Mouse (Mus musculus): ENCODE data around the gene Isg20. TPM values are rescaled to one million over a fixed set of nuclear protein-coding genes. Genes with fewer than 3 reads are reported as not detected.

Gene Isg20
- polyA plus RNA-seq, 1 experiment from 2014 or later: 5.8 TPM

DNA sequence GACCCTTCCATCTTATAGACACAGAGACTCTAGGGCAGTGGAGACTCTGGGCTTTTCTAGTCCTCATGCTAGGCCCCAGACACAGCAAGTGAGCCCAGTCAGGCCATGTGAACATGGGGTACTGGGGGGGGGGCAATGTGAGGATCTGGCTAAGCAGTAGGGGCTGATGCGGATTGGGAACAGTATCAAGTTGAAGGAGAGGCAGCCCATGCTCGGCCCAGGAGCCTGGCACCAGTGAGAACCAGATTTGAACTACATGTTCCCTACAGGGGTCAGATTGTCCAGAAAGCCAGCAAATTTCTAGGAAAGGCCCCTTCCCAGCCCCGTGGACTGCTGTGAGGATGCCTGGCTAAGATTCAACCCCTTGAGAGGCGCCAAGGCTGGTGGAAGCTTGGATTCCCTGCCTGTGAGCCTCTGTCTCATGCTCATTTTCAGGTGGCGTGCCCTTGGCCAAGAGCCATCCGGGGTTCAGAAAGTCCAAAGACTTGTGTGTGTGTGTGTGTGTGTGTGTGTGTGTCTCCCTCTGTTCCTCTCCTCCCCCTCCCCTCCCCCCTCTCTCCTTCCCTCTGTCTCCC is 45.4 kb downstream of the Isg20 start:
- DNase-seq (ENCODE audit: low spot score): no peak
- Histone ChIP-seq H3K27ac (ENCODE audit: low read depth, low read length) (no peak overlapping the region), H3K36me3 (ENCODE audit: control insufficient read depth, insufficient read depth, low read length) (no peaks in the 10 kb centered on the region), H3K27me3 (replicated peaks; ENCODE audit: control insufficient read depth, insufficient read depth, low read length) (no peaks in the 10 kb centered on the region; the same call in 1 of the 2 replicates), H3K4me1 (replicated peaks; ENCODE audit: control insufficient read depth, insufficient read depth, low read length) (no peaks in the 10 kb centered on the region), H3K9me3 (ENCODE audit: control insufficient read depth, low read length) (no peaks in the 10 kb centered on the region), H3K4me3 (ENCODE audit: low read depth, low read length) (no peak overlapping the region), H3K4me2 (no peak overlapping the region), H3K9ac (ENCODE audit: low read depth, low read length) (no peak overlapping the region)
- 63% methylated on average over 6 of the region's 6 CpGs for WGBS
- ATAC-seq (replicated peaks; ENCODE audit: low FRiP score): no peak

DNA sequence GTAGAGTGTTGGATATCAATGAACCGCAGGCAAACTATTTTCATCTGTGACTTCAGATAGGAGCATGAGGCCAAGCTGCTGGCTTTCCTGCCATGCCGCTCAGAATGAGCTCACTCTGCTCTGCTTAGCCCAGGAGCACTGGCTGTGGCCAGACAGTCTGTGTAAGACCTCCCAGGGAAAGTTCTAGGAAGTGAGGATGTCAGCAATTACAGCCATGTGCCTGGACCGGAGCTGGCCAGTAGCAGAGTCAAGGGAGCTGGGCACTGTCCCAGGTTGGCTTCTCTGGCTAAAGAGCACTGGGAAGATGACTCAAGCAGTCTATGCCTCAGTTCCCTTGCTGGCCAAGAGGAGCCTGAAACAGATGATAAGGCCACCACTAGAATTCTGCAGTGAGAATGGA is 50.7 kb downstream of the Isg20 start:
- DNase-seq (ENCODE audit: low spot score) (no peak), ATAC-seq (replicated peaks; ENCODE audit: low FRiP score) (no peak)
- H3K4me2 ChIP-seq: no peak overlapping the region
- no peak overlapping the region for H3K9ac ChIP-seq (ENCODE audit: low read depth, low read length)
- no peaks in the 10 kb centered on the region for H3K27me3 ChIP-seq (replicated peaks; ENCODE audit: control insufficient read depth, insufficient read depth, low read length)
- H3K4me3 ChIP-seq (ENCODE audit: low read depth, low read length): no peak overlapping the region
- H3K4me1 ChIP-seq (replicated peaks; ENCODE audit: control insufficient read depth, insufficient read depth, low read length): no peaks in the 10 kb centered on the region
- no peaks in the 10 kb centered on the region for H3K36me3 ChIP-seq (ENCODE audit: control insufficient read depth, insufficient read depth, low read length)
- 72% methylated on average over 3 of the region's 3 CpGs for WGBS
- no peak overlapping the region for H3K27ac ChIP-seq (ENCODE audit: low read depth, low read length)
- no peaks in the 10 kb centered on the region for H3K9me3 ChIP-seq (ENCODE audit: control insufficient read depth, low read length)

Small RNA genes within 50 kb of the gene (microRNA-seq; reads per million reads assigned to microRNA genes)
- gene Mir7-2 (ENCODE audit: borderline number of aligned reads): 48.2 reads per million, percentile 41 among the genes with 10 or more reads in this experiment

Other genes with a start within 250 kb of the Isg20 start
- gene Ntrk3, start 175.4 kb upstream of the Isg20 start, polyA plus RNA-seq (2014; fragmentation: Nextera tagmentation; extraction: Ambion mirVana): 1.1 and 2.3 TPM in 2 replicates
- gene Mrps11, start 130.3 kb upstream of the Isg20 start, polyA plus RNA-seq (2014; fragmentation: Nextera tagmentation; extraction: Ambion mirVana): 89.2 and 92.4 TPM in 2 replicates
- gene Mrpl46, start 129.9 kb upstream of the Isg20 start, polyA plus RNA-seq (2014; fragmentation: Nextera tagmentation; extraction: Ambion mirVana): 91.9 and 95.8 TPM in 2 replicates
- 19.7 and 22.4 TPM in 2 replicates for gene Det1, start 66.2 kb upstream of the Isg20 start, polyA plus RNA-seq (2014; fragmentation: Nextera tagmentation; extraction: Ambion mirVana)
- gene Aen, start 17.6 kb upstream of the Isg20 start, polyA plus RNA-seq (2014; fragmentation: Nextera tagmentation; extraction: Ambion mirVana): 50.8 and 55.3 TPM in 2 replicates
- gene Acan, start 140.1 kb downstream of the Isg20 start, polyA plus RNA-seq (2014; fragmentation: Nextera tagmentation; extraction: Ambion mirVana): 0.08 TPM in 1 of 2 replicates, not detected in the other
- 0.73 and 0.95 TPM in 2 replicates for gene Hapln3, start 217.6 kb downstream of the Isg20 start, polyA plus RNA-seq (2014; fragmentation: Nextera tagmentation; extraction: Ambion mirVana)
- gene Mfge8, start 235.6 kb downstream of the Isg20 start, polyA plus RNA-seq (2014; fragmentation: Nextera tagmentation; extraction: Ambion mirVana): 84.9 and 92.0 TPM in 2 replicates